Mouse (Mus musculus) G1E-ER4 (cell line): ENCODE data around the gene Sec23b. TPM values are rescaled to one million over a fixed set of nuclear protein-coding genes. Genes with fewer than 3 reads are reported as not detected.

Source experiments
- GATA1 ChIP-seq: IDR thresholded peaks from one replicate; pipeline ENCODE4 v1.8.0; 2012; ENCODE audit warnings: low read length, inconsistent platforms
- polyA plus RNA-seq: library from polyadenylated mRNA; stranded (reverse); fragments of >175 nt; gene quantifications from 2 replicates; pipeline ENCODE4 v1.2.3, GENCODE M21; 2012

Gene Sec23b
- polyA plus RNA-seq, 1 experiment = 7.5 TPM

DNA sequence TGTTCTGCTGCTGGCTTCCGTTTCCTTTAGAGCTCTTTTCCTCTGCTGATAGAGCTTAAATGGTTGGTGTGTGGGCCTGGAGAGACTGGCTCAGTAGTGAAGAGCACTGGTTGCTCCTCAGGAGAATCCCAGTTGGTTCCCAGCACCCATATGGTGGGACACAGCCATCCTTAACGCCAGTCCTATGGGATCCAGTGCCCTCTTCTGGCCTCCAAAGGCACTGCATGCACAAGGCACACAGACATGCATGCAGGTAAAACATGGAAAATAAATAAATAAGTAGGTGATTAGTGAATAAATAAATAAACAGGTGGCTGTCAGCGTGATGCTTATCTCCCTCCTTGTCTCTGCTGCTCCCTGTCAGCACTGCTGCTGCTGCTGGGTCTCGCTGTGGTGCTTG is 32.7 kb downstream of the Sec23b start:
- no peak for TF ChIP-seq GATA1

DNA sequence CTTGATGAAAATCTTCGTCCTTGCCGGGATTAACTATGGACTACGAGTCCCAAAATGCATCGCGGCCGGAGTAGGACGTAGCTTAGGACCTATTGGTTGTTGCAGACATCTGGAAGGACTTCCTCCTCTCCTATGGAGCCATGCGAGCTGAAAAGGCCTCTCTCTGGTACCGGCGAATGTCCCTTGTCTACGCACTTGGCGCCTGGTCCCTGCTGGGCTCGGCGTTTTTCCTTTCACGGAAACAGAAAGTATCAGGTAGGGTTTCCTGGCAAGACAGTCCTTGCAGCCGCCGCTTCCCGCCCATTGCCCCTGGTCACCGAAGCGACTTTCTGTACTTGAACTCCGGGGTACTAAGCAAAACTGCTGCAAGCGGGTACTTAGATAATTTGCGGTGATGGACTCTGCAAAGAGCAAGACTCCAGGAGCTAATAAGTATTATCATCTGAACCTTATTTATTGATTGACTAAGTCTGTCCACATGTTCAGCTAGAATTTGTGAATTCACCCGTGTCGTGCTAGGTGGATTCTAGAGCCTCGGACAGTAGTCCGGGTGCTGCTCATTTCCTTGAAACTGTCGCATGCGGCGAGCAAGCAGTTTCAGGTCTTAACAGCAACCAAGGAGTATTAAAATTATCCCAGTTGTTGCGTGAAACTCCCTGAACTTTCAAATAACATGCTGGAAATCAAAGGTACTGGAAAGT is 38.1 kb downstream of the Sec23b start, which contains the start of gene Smim26:
TSS of gene Smim26 (plus strand) at position 104 of the 701 bp plus-strand sequence.
- no peak for TF ChIP-seq GATA1

DNA sequence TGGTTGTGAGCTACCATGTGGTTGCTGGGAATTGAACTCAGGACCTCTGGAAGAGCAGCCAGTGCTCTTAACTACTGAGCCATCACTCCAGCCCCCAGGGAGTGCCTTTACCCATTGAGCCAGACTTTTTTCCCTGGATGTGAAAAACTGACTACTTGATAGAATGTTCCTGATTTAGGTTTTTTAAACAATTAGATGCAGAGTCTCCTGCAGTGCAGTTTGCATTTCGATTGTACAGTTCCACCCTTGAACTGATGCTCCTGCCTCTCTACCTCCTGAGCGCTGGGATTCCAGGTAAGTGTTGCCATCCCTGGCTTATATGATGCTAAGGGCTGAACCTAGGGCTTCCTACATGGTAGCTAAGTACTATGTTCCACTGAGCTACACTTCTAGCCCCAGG is 42.0 kb downstream of the Sec23b start:
- TF ChIP-seq GATA1 = no peak

DNA sequence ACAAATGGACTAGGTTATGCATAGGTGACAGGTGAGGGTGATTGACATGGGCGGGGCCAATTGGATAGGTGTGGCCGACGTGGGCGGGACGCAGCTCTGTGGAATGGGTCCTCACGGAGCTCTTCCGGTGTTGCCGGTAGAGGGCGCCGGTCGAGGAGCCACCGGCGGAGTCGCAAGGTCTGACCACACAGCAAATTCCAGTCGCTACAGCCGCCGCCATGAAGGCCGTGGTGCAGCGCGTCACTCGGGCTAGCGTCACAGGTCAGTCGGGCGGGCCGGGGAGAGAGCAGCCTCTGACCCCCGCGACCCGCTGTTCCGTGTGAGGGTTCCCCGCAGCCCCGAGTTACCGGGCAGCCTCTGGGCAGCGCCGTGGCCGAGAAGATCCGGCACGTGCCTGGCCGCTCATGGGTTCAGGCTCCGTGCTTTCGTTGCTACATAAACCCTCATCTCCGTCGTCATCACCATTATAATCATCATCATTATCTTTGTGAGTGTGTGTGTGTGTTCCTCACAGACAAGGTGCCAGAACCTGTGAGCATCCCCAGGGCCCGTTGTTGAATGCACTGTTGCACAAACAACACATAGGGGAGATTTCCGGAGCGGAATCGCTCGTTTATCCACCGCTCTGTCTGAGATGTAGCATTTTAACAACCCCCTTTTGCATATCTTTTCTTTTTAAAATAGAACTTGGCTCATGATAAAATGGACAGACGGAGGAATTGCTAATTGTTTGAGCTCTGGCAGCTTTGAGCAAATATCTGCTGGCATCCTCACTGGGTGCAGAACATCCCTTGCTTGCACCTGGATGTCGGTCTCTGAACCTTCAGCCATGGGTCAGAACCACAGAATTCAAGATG is 44.0 kb downstream of the Sec23b start, which contains the start of gene Dtd1:
TSS of gene Dtd1 (plus strand) at position 67 of the 857 bp plus-strand sequence.
- no peak for TF ChIP-seq GATA1

DNA sequence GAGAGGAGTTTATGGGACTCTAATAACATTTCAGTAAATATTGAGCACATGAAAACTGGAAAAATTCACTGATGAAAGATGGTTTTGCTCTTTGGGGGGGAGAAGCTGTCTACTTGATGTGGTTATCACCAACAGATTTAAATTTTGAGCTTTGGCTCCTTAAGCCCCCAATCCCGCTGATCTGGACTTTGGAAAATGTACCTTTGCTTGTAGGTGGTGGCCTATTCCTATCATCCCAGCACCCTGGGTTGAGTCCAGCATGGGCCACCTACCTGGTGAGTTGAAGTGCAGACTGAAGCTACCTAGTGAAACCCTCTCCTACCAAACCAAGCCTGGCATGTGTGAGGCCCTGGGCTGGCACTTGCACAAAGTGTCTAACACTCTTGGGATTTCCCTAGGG is 45.5 kb downstream of the Sec23b start:
- no peak for TF ChIP-seq GATA1

DNA sequence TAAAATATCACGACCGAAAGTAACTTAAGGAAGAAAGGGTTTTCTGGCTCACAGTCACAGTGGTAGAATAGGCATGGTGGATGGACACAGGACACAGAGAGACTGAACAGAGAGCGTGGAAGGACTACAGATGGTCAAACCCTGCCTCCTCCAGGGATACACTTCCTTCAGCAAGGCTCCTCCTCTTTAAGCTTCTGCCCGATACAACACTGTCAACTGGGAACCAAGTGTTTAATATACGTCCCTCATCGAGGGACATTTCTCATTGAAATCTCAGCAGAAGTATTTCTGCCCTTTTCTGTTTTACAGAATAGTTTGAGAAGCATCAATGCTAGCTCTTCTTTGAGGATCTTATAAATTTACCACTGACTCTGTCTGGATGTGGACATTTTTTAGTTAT is 57.9 kb downstream of the Sec23b start:
- TF ChIP-seq GATA1 = no peak

DNA sequence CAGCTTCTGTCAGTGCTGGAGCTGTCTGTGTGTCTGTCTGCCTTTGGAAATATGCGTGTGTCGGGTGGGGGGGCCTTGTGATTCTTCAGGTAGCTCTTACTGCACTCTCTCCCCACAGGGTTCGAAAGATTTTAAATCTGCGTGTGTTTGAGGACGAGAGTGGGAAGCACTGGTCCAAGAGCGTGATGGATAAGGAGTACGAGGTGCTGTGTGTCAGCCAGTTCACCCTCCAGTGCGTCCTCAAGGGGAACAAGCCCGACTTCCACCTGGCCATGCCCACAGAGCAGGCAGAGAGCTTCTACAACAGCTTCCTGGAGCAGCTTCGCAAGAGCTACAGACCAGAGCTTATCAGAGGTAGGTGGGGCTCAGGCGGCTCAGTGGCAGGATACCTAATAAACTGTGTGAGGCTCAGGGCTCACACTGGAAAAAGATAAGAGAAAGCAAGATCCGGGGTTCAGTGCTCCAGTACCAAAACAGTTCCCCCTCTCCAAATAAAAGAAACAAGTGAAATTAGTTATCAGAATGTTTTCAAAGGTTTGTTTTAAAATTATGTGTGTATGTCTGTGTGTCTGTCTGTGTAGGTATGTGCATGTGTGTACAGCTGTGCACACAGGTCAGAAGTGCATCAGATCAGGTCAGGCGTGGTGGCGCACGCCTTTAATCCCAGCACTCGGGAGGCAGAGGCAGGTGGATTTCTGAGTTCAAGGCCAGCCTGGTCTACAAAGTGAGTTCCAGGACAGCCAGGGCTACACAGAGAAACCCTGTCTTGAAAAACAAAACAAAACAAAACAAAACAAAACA is 61.2 kb downstream of the Sec23b start:
- no peak for TF ChIP-seq GATA1

DNA sequence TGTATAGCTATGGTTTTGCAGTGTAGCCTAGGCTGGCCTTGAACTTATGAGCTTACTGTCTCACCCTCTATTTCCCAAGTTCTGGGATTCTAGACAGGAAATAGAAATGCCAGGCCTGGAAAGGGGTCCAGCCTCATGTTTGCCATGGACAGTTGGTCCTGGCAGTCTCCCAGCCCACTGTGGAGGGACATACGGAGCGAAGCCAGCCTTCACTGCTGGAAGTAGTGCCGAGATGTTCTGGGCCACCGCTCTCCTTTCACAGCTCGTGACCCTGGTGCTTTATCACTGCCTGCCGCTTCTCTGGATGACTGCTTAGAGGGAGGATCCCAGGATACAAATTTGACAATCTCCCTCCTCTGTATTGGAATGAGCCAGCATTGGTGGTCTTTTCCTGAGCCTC is 65.5 kb downstream of the Sec23b start:
- no peak for TF ChIP-seq GATA1

DNA sequence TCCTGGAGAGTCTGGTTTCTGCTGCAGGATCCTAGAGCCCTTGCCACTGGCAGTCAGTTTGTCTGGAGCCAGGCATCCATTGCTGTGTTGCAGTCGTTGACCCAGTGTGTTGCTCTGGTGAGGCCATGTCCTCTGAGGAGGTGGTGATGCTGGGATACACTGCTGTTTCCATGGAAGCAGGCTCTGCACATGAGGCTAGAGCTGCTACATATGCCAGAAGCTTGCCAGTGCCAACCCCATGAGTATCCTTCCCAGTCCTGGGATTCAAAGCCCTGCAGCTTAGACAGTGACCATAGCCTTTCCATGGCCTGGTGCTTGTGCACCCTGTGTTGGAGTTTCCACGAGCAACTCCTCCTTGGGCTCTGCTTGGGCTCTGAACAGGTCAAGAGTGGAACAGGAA is 77.5 kb downstream of the Sec23b start:
- no peak for TF ChIP-seq GATA1

DNA sequence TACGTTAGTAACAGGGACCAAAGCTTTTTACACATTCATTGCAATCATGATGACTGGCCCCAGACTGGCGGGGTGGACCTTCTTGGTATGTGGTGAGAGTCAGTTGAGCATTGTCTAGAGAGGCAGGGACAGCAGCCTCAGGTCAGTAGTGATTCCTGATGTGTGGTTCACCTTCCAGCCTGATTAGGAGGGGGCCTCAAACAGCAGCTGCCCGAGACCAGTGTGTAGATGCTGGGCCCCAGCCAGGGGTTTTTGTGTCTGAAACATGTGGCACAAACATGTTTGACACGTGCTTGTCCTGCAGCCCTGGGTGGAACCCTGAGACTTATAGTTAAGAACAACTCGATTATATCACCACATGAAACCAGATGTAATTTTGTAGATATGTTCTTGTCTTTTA is 78.2 kb downstream of the Sec23b start:
- TF ChIP-seq GATA1 = no peak

DNA sequence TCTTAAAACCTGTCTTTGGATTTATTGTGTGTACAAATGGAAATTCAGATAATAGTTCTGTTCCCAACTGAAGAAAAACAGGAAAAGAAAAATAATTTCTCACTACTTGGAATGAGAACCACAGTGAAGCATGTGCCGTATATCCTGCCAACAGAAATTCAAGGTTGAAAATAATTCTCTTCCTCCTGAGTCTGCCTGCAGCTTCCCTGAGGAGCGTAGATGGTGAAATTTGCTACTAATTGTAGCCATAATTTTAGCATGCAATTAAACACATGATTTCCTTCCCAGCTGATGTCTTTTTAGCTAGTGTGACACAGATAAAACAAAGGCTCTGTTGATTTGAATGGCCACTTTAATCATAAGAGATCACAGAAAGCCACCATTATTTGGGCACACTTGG is 78.7 kb downstream of the Sec23b start:
- no peak for TF ChIP-seq GATA1

DNA sequence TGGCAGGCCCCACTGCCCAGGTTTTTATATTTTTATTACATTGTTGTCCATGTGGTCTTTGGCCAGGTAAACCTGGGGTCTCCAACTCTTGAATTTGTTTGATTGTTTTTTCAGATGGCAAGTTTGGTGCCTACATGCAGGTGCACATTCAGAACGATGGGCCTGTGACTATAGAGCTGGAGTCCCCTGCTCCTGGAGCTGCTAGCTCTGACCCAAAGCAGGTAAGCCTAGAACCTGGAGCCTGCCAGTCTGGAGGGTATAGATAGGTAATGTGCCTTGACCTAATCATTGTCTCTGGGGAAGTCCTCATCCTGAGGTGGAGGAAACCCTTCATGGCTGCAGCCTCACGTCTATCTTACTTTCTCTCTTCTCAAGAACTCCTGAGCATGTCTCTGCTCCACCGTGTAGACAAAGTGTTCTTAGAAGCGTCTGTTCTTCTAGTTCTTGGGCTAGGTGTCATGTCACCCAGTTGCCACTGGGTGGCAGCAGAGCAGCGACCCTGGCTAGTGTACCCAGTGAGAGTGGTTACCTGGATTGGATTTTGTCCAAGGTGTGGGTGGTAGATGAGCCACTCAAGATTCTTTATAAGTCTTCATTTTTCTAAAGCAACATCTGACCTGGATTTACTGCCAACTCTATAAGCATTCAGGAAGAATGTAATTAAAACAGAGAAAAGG is 79.8 kb downstream of the Sec23b start:
- no peak for TF ChIP-seq GATA1

DNA sequence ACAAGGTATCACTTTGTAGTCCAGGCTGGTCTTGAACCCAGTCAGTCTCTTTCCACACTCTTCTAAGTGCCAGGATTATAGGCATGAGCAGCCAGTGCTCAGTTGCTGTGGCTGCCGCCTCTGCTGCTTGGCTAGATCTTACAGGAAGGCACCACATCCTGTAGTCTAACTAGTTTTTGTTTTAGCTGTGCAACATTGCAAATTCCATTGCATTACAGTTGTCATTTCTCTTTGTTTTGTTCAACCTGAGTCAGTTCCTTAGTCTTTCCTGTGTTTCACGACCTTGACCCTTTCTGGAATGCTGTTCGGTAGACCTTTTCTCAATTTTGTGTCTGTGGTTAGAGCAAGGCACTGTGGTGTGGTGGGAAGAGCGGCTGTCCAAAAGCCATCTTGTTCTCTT is 81.2 kb downstream of the Sec23b start:
- TF ChIP-seq GATA1 = no peak

DNA sequence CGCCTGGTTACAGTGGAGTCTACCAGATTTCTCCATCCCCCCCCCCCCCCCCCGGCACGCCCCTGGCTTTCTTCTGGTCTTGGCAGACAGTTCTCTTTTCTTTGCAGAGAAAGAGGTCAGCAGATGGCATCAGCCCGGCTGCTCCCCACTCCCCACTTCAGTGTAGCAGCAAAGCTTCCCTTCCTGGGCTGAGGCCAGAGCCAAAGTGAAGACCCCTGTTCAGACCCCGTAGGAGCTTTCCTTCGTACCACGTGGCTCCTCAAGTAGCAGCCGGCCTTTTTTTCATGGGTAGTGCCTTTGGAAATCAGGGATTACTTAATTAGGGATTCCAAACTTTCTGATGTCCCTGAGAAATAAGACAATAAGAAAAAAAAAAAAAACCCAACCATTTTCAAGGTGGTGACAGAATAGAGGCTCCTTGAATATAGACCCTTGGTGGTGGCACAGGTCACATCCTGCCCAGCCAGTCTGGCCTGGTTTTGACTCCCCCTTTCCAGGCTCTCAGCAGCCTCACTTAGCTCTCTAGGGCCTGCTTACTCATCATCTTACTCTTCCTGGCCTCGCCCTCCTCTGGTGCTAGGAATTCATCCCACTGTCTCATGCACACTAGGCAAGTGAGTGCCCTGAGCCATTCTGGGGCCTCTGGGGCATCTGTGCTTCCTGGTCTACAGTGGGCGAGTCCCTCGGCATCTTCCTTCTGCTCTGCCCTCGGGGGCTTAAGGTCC is 81.8 kb downstream of the Sec23b start:
- TF ChIP-seq GATA1 = no peak

DNA sequence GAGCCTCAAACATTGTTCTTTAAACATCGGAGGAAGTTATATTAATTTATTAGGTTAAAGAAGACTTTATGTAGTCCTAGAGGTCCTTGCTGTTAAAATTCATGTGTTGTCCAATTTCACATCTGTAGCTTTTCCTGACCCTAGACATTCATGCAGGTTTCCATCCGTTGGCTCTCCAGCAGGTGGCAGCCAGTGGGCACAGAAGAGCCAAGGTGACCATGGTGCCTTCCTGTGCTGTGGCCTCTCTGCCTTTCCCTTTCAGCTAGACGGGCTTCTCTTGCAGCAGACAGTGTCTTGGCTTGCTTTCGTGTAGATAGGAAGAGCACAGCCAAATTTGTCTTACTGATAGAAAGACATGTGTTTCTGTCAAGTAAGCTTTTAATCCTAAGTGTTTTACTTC is 82.7 kb downstream of the Sec23b start:
- no peak for TF ChIP-seq GATA1
